Mouse (Mus musculus): ENCODE measurements around the gene Sema3a. TPM values are rescaled to one million over a fixed set of nuclear protein-coding genes. Genes with fewer than 3 reads are reported as not detected.
A peak's percentile ranks its signal among the peaks of the same experiment; 100 is the strongest.
"Not testable (repeated sequence)": the region's sequence is repeated elsewhere in the genome, so short reads cannot be mapped to it uniquely, and the experiment has no call there.

The Sema3a gene
- total RNA-seq, 1 experiment from 2014 or later: not detected

GRCm38 (mm10) chr5:13525597-13525996, 400.4 kb downstream of the Sema3a start:
- ATAC-seq (replicated peaks; ENCODE audit: low read depth, poor library complexity, severe bottlenecking): no peak

- peak; percentile 94 for ATAC-seq (replicated peaks; ENCODE audit: low read depth, poor library complexity, severe bottlenecking)
Observed at GRCm38 (mm10) chr5:13527037-13527464, 401.8 kb downstream of the Sema3a start.

- no peak for ATAC-seq (replicated peaks; ENCODE audit: low read depth, poor library complexity, severe bottlenecking)
Observed at GRCm38 (mm10) chr5:13529226-13529625, 404.0 kb downstream of the Sema3a start.

GRCm38 (mm10) chr5:13547472-13548209, 422.4 kb downstream of the Sema3a start:
- no peak for ATAC-seq (replicated peaks; ENCODE audit: low read depth, poor library complexity, severe bottlenecking)

- no peak for ATAC-seq (replicated peaks; ENCODE audit: low read depth, poor library complexity, severe bottlenecking)
Observed at GRCm38 (mm10) chr5:13548210-13548554, 423.0 kb downstream of the Sema3a start.

GRCm38 (mm10) chr5:13549080-13549479, 423.9 kb downstream of the Sema3a start:
- ATAC-seq (replicated peaks; ENCODE audit: low read depth, poor library complexity, severe bottlenecking): no peak

GRCm38 (mm10) chr5:13550953-13551352, 425.7 kb downstream of the Sema3a start:
- ATAC-seq (replicated peaks; ENCODE audit: low read depth, poor library complexity, severe bottlenecking): peak; percentile 39; the same call in 1 of the 2 replicates

- ATAC-seq (replicated peaks; ENCODE audit: low read depth, poor library complexity, severe bottlenecking): no peak
Observed at GRCm38 (mm10) chr5:13557257-13557656, 432.0 kb downstream of the Sema3a start.

GRCm38 (mm10) chr5:13573867-13574266, 448.7 kb downstream of the Sema3a start:
- no peak for ATAC-seq (replicated peaks; ENCODE audit: low read depth, poor library complexity, severe bottlenecking)

- ATAC-seq (replicated peaks; ENCODE audit: low read depth, poor library complexity, severe bottlenecking): no peak
Observed at GRCm38 (mm10) chr5:13579123-13579522, 453.9 kb downstream of the Sema3a start.

GRCm38 (mm10) chr5:13585559-13586207, 460.5 kb downstream of the Sema3a start:
- no peak for ATAC-seq (replicated peaks; ENCODE audit: low read depth, poor library complexity, severe bottlenecking)

GRCm38 (mm10) chr5:13594422-13594821, 469.2 kb downstream of the Sema3a start:
- no peak for ATAC-seq (replicated peaks; ENCODE audit: low read depth, poor library complexity, severe bottlenecking)

- no peak for ATAC-seq (replicated peaks; ENCODE audit: low read depth, poor library complexity, severe bottlenecking)
Observed at GRCm38 (mm10) chr5:13611631-13612030, 486.4 kb downstream of the Sema3a start.

GRCm38 (mm10) chr5:13612088-13612487, 486.9 kb downstream of the Sema3a start:
- ATAC-seq (replicated peaks; ENCODE audit: low read depth, poor library complexity, severe bottlenecking): no peak

- ATAC-seq (replicated peaks; ENCODE audit: low read depth, poor library complexity, severe bottlenecking): not testable (repeated sequence)
Observed at GRCm38 (mm10) chr5:13614575-13614974, 489.4 kb downstream of the Sema3a start.

GRCm38 (mm10) chr5:13615907-13616306, 490.7 kb downstream of the Sema3a start:
- ATAC-seq (replicated peaks; ENCODE audit: low read depth, poor library complexity, severe bottlenecking): no peak

GRCm38 (mm10) chr5:13622578-13622977, 497.4 kb downstream of the Sema3a start:
- no peak for ATAC-seq (replicated peaks; ENCODE audit: low read depth, poor library complexity, severe bottlenecking)

GRCm38 (mm10) chr5:13624754-13625153, 499.5 kb downstream of the Sema3a start:
- no peak for ATAC-seq (replicated peaks; ENCODE audit: low read depth, poor library complexity, severe bottlenecking)

GRCm38 (mm10) chr5:13626093-13626492, 500.9 kb downstream of the Sema3a start:
- ATAC-seq (replicated peaks; ENCODE audit: low read depth, poor library complexity, severe bottlenecking): no peak

GRCm38 (mm10) chr5:13628606-13629311, 503.5 kb downstream of the Sema3a start:
- ATAC-seq (replicated peaks; ENCODE audit: low read depth, poor library complexity, severe bottlenecking): peak; percentile 98

- ATAC-seq (replicated peaks; ENCODE audit: low read depth, poor library complexity, severe bottlenecking): no peak
Observed at GRCm38 (mm10) chr5:13629916-13630315, 504.7 kb downstream of the Sema3a start.

Measured in common myeloid progenitor, adult 5-6 weeks (primary cell).